Mouse (Mus musculus) MEL (cell line): ENCODE data around the gene S100a1. TPM values are rescaled to one million over a fixed set of nuclear protein-coding genes. Genes with fewer than 3 reads are reported as not detected.
A peak's percentile ranks its signal among the peaks of the same experiment; 100 is the strongest.

Experiments
- DNase-seq: peaks from one replicate; pipeline ENCODE4 v3.0.0; 2011; ENCODE audit warnings: low read depth, low spot score
- H3K27ac ChIP-seq: 2 replicates; pipeline ENCODE4 v1.5.1; 2012; ENCODE audit warnings: low read depth, mild to moderate bottlenecking, control low read depth, low read length, moderate library complexity; ENCODE audit not compliant: control insufficient read depth
- H3K27me3 ChIP-seq, 2 experiments: fragments of 150-350 bp in 1 of 2; sonication (generic) in 1 of 2; 2 replicates each; pipeline ENCODE4 v1.6.1; 2012; ENCODE audit warnings: low read length in 2 of 2, mild to moderate bottlenecking in 2 of 2, improper control_type of control experiment in 1 of 2, moderate library complexity in 1 of 2; ENCODE audit not compliant: insufficient read depth in 2 of 2, control insufficient read depth in 1 of 2
- H3K36me3 ChIP-seq, 2 experiments: 2 replicates each; pipeline ENCODE4 v1.6.1; 2012 to 2014; ENCODE audit warnings: low read length in 2 of 2, improper control_type of control experiment in 1 of 2, inconsistent platforms in 1 of 2, mild to moderate bottlenecking in 1 of 2; ENCODE audit not compliant: insufficient read depth in 2 of 2, control insufficient read depth in 1 of 2
- H3K4me1 ChIP-seq, 2 experiments: fragments of 150-350 bp in 1 of 2; sonication (generic) in 1 of 2; 2 replicates each; pipeline ENCODE4 v1.6.1; 2012; ENCODE audit warnings: low read length in 2 of 2, improper control_type of control experiment in 1 of 2, mild to moderate bottlenecking in 1 of 2; ENCODE audit not compliant: insufficient read depth in 2 of 2, control insufficient read depth in 1 of 2
- H3K4me3 ChIP-seq, 2 experiments: fragments of 150-350 bp in 1 of 2; sonication (generic) in 1 of 2; 2 replicates each; pipeline ENCODE4 v1.5.1; 2012; ENCODE audit warnings: low read depth in 2 of 2, low read length in 2 of 2, mild to moderate bottlenecking in 2 of 2, moderate library complexity in 2 of 2, control low read depth in 1 of 2, improper control_type of control experiment in 1 of 2; ENCODE audit not compliant: control insufficient read depth in 1 of 2, insufficient read depth in 1 of 2
- H3K79me2 ChIP-seq: 2 replicates; pipeline ENCODE4 v1.6.1; 2012; ENCODE audit warnings: mild to moderate bottlenecking, low read length, moderate library complexity; ENCODE audit not compliant: control insufficient read depth, poor library complexity, insufficient read depth
- H3K9ac ChIP-seq: 2 replicates; pipeline ENCODE4 v1.6.1; 2012; ENCODE audit warnings: low read depth, mild to moderate bottlenecking, control low read depth, low read length, moderate library complexity; ENCODE audit not compliant: control insufficient read depth, poor library complexity, severe bottlenecking
- H3K9me3 ChIP-seq: fragments of 150-350 bp; sonication (generic); replicated peaks from 2 replicates; pipeline ENCODE4 v1.6.1; 2012; ENCODE audit warnings: mild to moderate bottlenecking, low read length, improper control_type of control experiment, moderate library complexity; ENCODE audit not compliant: insufficient read depth
- BHLHE40 ChIP-seq: IDR thresholded peaks from 2 replicates; pipeline ENCODE4 v1.6.1; 2012; ENCODE audit warnings: low read depth, mild to moderate bottlenecking, inconsistent platforms, low read length, improper control_type of control experiment, borderline replicate concordance
- CHD2 ChIP-seq: IDR thresholded peaks from 2 replicates; pipeline ENCODE4 v1.6.1; 2011; ENCODE audit warnings: low read length, improper control_type of control experiment
- CTCF ChIP-seq, 3 experiments: IDR thresholded peaks in 2 of 3; conservative IDR thresholded peaks in 1 of 3; 2 replicates each; pipeline ENCODE4 v1.5.1; 2011 to 2012; ENCODE audit warnings: low read length in 3 of 3, low read depth in 2 of 3, mild to moderate bottlenecking in 2 of 3, improper control_type of control experiment in 1 of 3, inconsistent platforms in 1 of 3, mixed read lengths in 1 of 3, moderate library complexity in 1 of 3; ENCODE audit not compliant: control insufficient read depth in 1 of 3, insufficient read depth in 1 of 3, poor library complexity in 1 of 3, severe bottlenecking in 1 of 3
- E2F4 ChIP-seq: IDR thresholded peaks from 2 replicates; pipeline ENCODE4 v1.6.1; 2011; ENCODE audit warnings: low read depth, low read length, improper control_type of control experiment, borderline replicate concordance
- ELF1 ChIP-seq: IDR thresholded peaks from 2 replicates; pipeline ENCODE4 v1.6.1; 2014; ENCODE audit warnings: low read depth, mild to moderate bottlenecking, inconsistent platforms, low read length, improper control_type of control experiment, moderate library complexity
- EP300 ChIP-seq, 2 experiments: IDR thresholded peaks; 2 replicates each; pipeline ENCODE4 v1.6.1; 2011; ENCODE audit warnings: improper control_type of control experiment in 2 of 2, low read length in 2 of 2, low read depth in 1 of 2, mild to moderate bottlenecking in 1 of 2
- ETS1 ChIP-seq: IDR thresholded peaks from 2 replicates; pipeline ENCODE4 v1.6.1; 2012; ENCODE audit warnings: low read depth, mild to moderate bottlenecking, inconsistent platforms, low read length, improper control_type of control experiment, moderate library complexity
- GABPA ChIP-seq: IDR thresholded peaks from 2 replicates; pipeline ENCODE4 v1.6.1; 2012; ENCODE audit warnings: low read depth, mild to moderate bottlenecking, inconsistent platforms, low read length, improper control_type of control experiment, moderate library complexity
- GATA1 ChIP-seq: IDR thresholded peaks from 2 replicates; pipeline ENCODE4 v1.6.1; 2011; ENCODE audit warnings: low read depth, low read length, improper control_type of control experiment
- HCFC1 ChIP-seq: IDR thresholded peaks from 2 replicates; pipeline ENCODE4 v1.6.1; 2012; ENCODE audit warnings: low read depth, mild to moderate bottlenecking, inconsistent platforms, low read length, improper control_type of control experiment, moderate library complexity
- MAX ChIP-seq: IDR thresholded peaks from 2 replicates; pipeline ENCODE4 v1.6.1; 2011; ENCODE audit warnings: low read length, improper control_type of control experiment
- MYB ChIP-seq: IDR thresholded peaks from 2 replicates; pipeline ENCODE4 v1.6.1; 2011; ENCODE audit warnings: mild to moderate bottlenecking, low read depth, low read length, improper control_type of control experiment
- NELFE ChIP-seq: IDR thresholded peaks from 2 replicates; pipeline ENCODE4 v1.6.1; 2011; ENCODE audit warnings: low read depth, low read length, improper control_type of control experiment
- NRF1 ChIP-seq: IDR thresholded peaks from 2 replicates; pipeline ENCODE4 v1.6.1; 2014; ENCODE audit warnings: low read depth, mild to moderate bottlenecking, inconsistent platforms, low read length, improper control_type of control experiment, moderate library complexity; ENCODE audit not compliant: poor library complexity, insufficient read depth, severe bottlenecking
- POLR2AphosphoS2 ChIP-seq: IDR thresholded peaks from 2 replicates; pipeline ENCODE4 v1.6.1; 2011; ENCODE audit warnings: low read length, improper control_type of control experiment
- RAD21 ChIP-seq: IDR thresholded peaks from 2 replicates; pipeline ENCODE4 v1.6.1; 2011; ENCODE audit warnings: mild to moderate bottlenecking, low read depth, low read length, improper control_type of control experiment
- RCOR1 ChIP-seq: IDR thresholded peaks from 2 replicates; pipeline ENCODE4 v1.6.1; 2012; ENCODE audit warnings: low read depth, mild to moderate bottlenecking, inconsistent platforms, low read length, improper control_type of control experiment
- SMC3 ChIP-seq: IDR thresholded peaks from 2 replicates; pipeline ENCODE4 v1.6.1; 2011; ENCODE audit warnings: low read depth, low read length, improper control_type of control experiment
- TAL1 ChIP-seq: IDR thresholded peaks from 2 replicates; pipeline ENCODE4 v1.6.1; 2012; ENCODE audit warnings: mild to moderate bottlenecking, inconsistent platforms, low read length, moderate library complexity, mixed read lengths
- UBTF ChIP-seq: IDR thresholded peaks from 2 replicates; pipeline ENCODE4 v1.6.1; 2012; ENCODE audit warnings: low read depth, mild to moderate bottlenecking, inconsistent platforms, low read length, improper control_type of control experiment, moderate library complexity, borderline replicate concordance; ENCODE audit not compliant: insufficient read depth
- USF1 ChIP-seq: IDR thresholded peaks from 2 replicates; pipeline ENCODE4 v1.6.1; 2014; ENCODE audit warnings: low read depth, mild to moderate bottlenecking, inconsistent platforms, low read length, improper control_type of control experiment, moderate library complexity
- USF2 ChIP-seq, 2 experiments: IDR thresholded peaks; 2 replicates each; pipeline ENCODE4 v1.6.1; 2011 to 2012; ENCODE audit warnings: improper control_type of control experiment in 2 of 2, low read length in 2 of 2, borderline replicate concordance in 1 of 2, inconsistent platforms in 1 of 2, low read depth in 1 of 2, mild to moderate bottlenecking in 1 of 2; ENCODE audit not compliant: insufficient read depth in 1 of 2
- ZMIZ1 ChIP-seq: IDR thresholded peaks from 2 replicates; pipeline ENCODE4 v1.6.1; 2012; ENCODE audit warnings: low read depth, mild to moderate bottlenecking, inconsistent platforms, low read length, improper control_type of control experiment, moderate library complexity
- ZNF384 ChIP-seq: IDR thresholded peaks from 2 replicates; pipeline ENCODE4 v1.6.1; 2012; ENCODE audit warnings: low read depth, mild to moderate bottlenecking, inconsistent platforms, low read length, improper control_type of control experiment
- polyA plus RNA-seq, 2 experiments: library from polyadenylated mRNA; stranded (reverse) in 1 of 2; unstranded in 1 of 2; fragments of >175 nt in 1 of 2; fragments of >200 nt in 1 of 2; gene quantifications; 2 replicates each; pipeline versions ENCODE4 v1.2.1 to v1.2.4; 2012; ENCODE audit warnings: low replicate concordance in 2 of 2, low read depth in 1 of 2; ENCODE audit not compliant: insufficient read length in 2 of 2, insufficient read depth in 1 of 2, missing spikeins in 1 of 2
- total RNA-seq: library from RNA; depleted of rRNA; stranded (reverse); fragments of 300-350 nt; gene quantifications from 2 replicates; pipeline ENCODE4 v1.2.3, GENCODE M21; 2012

Gene S100a1
- total and polyA plus RNA-seq, 3 experiments, result 14.4 to 22.2 TPM; not detected in 1

DNA sequence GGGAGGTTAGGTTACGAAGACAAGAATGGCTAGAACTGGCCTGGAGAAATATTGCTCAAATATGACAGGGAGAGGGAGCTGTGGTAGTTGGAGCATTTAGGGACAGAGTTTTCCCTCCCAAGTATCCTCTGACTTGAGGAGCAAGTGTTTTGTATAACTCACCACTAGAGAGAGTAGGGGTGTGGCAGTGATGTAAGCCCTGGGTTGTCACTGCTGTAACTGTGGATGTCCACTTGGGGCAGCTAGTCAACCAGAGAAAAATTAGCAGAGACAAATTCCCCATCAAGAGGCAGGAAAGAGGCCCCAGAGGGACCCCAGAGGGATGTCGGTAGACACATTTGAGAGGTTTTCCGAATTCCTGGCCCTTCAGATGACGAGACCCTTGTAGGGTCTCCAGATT lies 11.2 kb upstream of the S100a1 start (continued):
- TF ChIP-seq RCOR1, result no peak
- no peak for TF ChIP-seq BHLHE40
- no peak; the same call in 1 of the 2 replicates for TF ChIP-seq MAX
- TF ChIP-seq CHD2, result no peak
- TF ChIP-seq UBTF, result no peak
- no peak for TF ChIP-seq ETS1
- TF ChIP-seq CTCF (IDR thresholded peaks at IDR 0.05 in 2 of 3, conservative IDR thresholded peaks at IDR 0.05 in 1 of 3; ENCODE audit: control insufficient read depth in 1 of 3, insufficient read depth in 1 of 3, low read depth in 2 of 3, low read length in 3 of 3, poor library complexity in 1 of 3, severe bottlenecking in 1 of 3), result peak in 2 of 3 experiments; percentile 71 to 78
- TF ChIP-seq NELFE, result no peak
- TF ChIP-seq ZMIZ1, result no peak
- no peak for TF ChIP-seq GATA1
- TF ChIP-seq SMC3, result peak; percentile 62
- no peak for TF ChIP-seq ZNF384
- 0 out of 2 replicates have a peak, but pooled peaks have one; percentile 4 for TF ChIP-seq ELF1
- TF ChIP-seq NRF1, result no peak
- no peak for TF ChIP-seq USF2 (IDR thresholded peaks at IDR 0.05; ENCODE audit: borderline replicate concordance in 1 of 2, insufficient read depth in 1 of 2, low read depth in 1 of 2, low read length in 2 of 2)
- TF ChIP-seq USF1, result no peak
- TF ChIP-seq MYB, result no peak
- peak; percentile 51 for TF ChIP-seq RAD21
- TF ChIP-seq HCFC1, result no peak
- TF ChIP-seq POLR2AphosphoS2, result no peak
- no peak for TF ChIP-seq EP300 (IDR thresholded peaks at IDR 0.05; ENCODE audit: low read depth in 1 of 2, low read length in 2 of 2)
- TF ChIP-seq E2F4, result no peak

DNA sequence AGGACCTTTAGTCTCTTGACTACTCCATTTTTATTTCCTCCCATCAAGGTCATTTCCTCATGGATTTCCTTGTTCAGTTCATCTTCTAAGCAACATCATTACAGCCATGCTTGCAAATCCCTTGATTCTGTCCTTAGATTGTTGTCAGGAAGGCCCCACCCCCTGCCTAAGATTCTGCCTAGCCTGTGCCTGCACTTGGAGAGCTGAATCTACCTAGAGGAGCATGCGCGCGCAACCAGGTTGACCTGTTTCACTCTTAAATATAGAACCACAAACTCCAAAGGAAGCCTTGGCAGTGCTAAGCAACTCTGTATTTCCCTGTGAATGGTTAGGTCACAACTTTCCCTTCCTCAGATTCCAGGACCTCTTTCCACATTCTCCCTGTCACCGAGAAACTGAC lies 3.5 kb upstream of the S100a1 start:
- no peak overlapping the region for H3K9ac ChIP-seq
- no peak for DNase-seq
- no peaks in the 10 kb centered on the region for H3K27me3 ChIP-seq
- H3K4me3 ChIP-seq, result no peak overlapping the region
- H3K9me3 ChIP-seq, result no peaks in the 10 kb centered on the region
- no peak overlapping the region for H3K27ac ChIP-seq
- TF ChIP-seq GABPA, result no peak
- no peak for TF ChIP-seq RCOR1
- no peak for TF ChIP-seq CTCF (IDR thresholded peaks at IDR 0.05 in 2 of 3, conservative IDR thresholded peaks at IDR 0.05 in 1 of 3; ENCODE audit: control insufficient read depth in 1 of 3, insufficient read depth in 1 of 3, low read depth in 2 of 3, low read length in 3 of 3, poor library complexity in 1 of 3, severe bottlenecking in 1 of 3)
- no peak for TF ChIP-seq E2F4
- TF ChIP-seq GATA1, result no peak
- no peak for TF ChIP-seq CHD2
- no peak for TF ChIP-seq NRF1
- no peak for TF ChIP-seq TAL1
- no peak for TF ChIP-seq ZMIZ1
- TF ChIP-seq, all 39 proteins: peak for 0
- H3K79me2 ChIP-seq, result no peaks in the 10 kb centered on the region; the same call in 1 of the 2 replicates
- H3K36me3 ChIP-seq, result peaks cover 0 to 6% of the 10 kb centered on the region in 2 experiments; a peak in 2 of 4 replicates
- H3K4me1 ChIP-seq, result peaks cover 0 to 13% of the 10 kb centered on the region in 2 experiments; a peak in 3 of 4 replicates
